Mouse (Mus musculus): ENCODE data around the gene Tex48. TPM values are rescaled to one million over a fixed set of nuclear protein-coding genes. Genes with fewer than 3 reads are reported as not detected.

Gene Tex48
- total RNA-seq (2023): not detected

GRCm38 (mm10) chr4:63622378-63622835 lies at the start of gene Tex48:
Gene Tex48, minus strand, starts transcription at chr4:63622428.

GRCm38 (mm10) chr4:63663279-63663678 lies 41.1 kb upstream of the Tex48 start, which contains the start of gene Gm11214:
Gene Gm11214, minus strand, starts transcription at chr4:63663379.

GRCm38 (mm10) chr4:63604945-63605344 lies 17.3 kb downstream of the Tex48 start, which contains the start of gene Gm11213:
Gene Gm11213, minus strand, starts transcription at chr4:63605261.

GRCm38 (mm10) chr4:63558407-63559081 lies 63.7 kb downstream of the Tex48 start, which contains the start of gene Tmem268:
Gene Tmem268, plus strand, starts transcription at chr4:63558781.

Other genes with a start within 250 kb of the Tex48 start
- 100 to 1,000 TPM; 236 to 274 TPM for gene Akna, start 219.1 kb downstream of the Tex48 start, total RNA-seq (2023)
- 1 to 10 TPM; 1.4 to 1.5 TPM for gene Whrn, start 126.4 kb downstream of the Tex48 start, total RNA-seq (2023)
- 100 to 1,000 TPM; 118 to 134 TPM for gene Atp6v1g1, start 77.7 kb downstream of the Tex48 start, total RNA-seq (2023)
- gene Tmem268, start 63.6 kb downstream of the Tex48 start, total RNA-seq (2023): 10 to 100 TPM; 24.7 to 25.8 TPM
- gene Gm11213, start 17.2 kb downstream of the Tex48 start, total RNA-seq (2023): not detected
- not detected for gene Gm11214, start 41.0 kb upstream of the Tex48 start, total RNA-seq (2023)
- under 1 TPM in 1 of 2 experiments, not detected in 1; 0.09 TPM for gene Tnfsf15, start 122.7 kb upstream of the Tex48 start, total RNA-seq (2023)
- gene Tnfsf8, start 238.9 kb upstream of the Tex48 start, total RNA-seq (2023): under 1 TPM; 0.09 to 0.13 TPM

All from neutrophil, adult 83 days (primary cell).